Mouse (Mus musculus) bone marrow macrophage, adult 2 months (primary cell): ENCODE measurements at regions not wholly inside any gene's neighbourhood (a gene's known extent, or its start where the extent isn't known, plus 50 kb on each side); places are given as distances from the start of the nearest gene placed in this dataset.

Source experiments
- CTCF ChIP-seq: IDR thresholded peaks from 2 replicates; pipeline ENCODE4 v1.5.1; 2012; ENCODE audit warnings: low read depth, mild to moderate bottlenecking, low read length, moderate library complexity
- POLR2A ChIP-seq: IDR thresholded peaks from 2 replicates; pipeline ENCODE4 v1.6.1; 2012; ENCODE audit warnings: mild to moderate bottlenecking, low read depth, low read length, borderline replicate concordance

- TF ChIP-seq CTCF (no peak), POLR2A (no peak)
Observed at GRCm38 (mm10) chr6:41205864-41206263, 96.2 kb upstream of the Try4 start.
